Mouse (Mus musculus) adrenal gland, adult 2 months (tissue): ENCODE data around the gene Abcg8. TPM values are rescaled to one million over a fixed set of nuclear protein-coding genes. Genes with fewer than 3 reads are reported as not detected.

Experiments used
- DNase-seq: peaks from one replicate; pipeline ENCODE4 v3.0.0; 2021
- long read RNA-seq: library from polyadenylated mRNA; stranded (forward); transcript quantifications from one replicate; pipeline ENCODE4 v2.0.0, GENCODE M21; 2021
- polyA plus RNA-seq: library from polyadenylated mRNA; depleted of rRNA; stranded (reverse); fragments of >200 nt; gene quantifications from 2 replicates; pipeline ENCODE4 v1.2.3, GENCODE M21; 2012; rRNA removed
- total RNA-seq, 2 experiments: library from RNA; stranded (reverse); gene quantifications; 2 replicates each; pipeline ENCODE4 v1.2.3; 2021

Gene Abcg8
- under 1 TPM in 1 of 2 experiments, not detected in 1; 0.14 TPM for total RNA-seq
- 0.09 TPM in 1 of 2 replicates, not detected in the other for polyA plus RNA-seq
- long read RNA-seq, result 0 reads

DNA sequence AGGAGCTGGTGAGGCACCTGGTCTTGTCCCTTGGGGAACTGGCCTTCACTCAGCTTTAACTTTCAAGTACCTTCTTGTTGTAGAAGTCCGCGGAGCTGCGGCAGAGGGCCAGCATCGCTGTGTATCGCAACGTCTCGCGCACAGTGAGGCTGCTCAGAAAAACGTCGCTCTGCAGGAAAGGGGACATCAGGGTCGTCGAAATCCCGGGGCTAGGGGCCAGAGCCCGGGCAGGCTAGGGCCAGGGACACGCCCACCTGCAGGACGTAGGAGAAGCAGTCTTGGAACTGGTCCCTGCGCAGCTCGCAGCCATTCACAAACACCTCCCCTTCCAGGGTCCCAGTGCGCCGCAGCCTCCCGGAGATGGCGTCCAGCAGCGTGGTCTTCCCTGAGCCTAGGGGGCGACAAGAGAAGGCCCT lies at the start of gene Abcg8:
Gene Abcg8 (plus strand): TSS at position 352 of the 416 bp plus-strand sequence.
- peak; percentile 19 for DNase-seq

DNA sequence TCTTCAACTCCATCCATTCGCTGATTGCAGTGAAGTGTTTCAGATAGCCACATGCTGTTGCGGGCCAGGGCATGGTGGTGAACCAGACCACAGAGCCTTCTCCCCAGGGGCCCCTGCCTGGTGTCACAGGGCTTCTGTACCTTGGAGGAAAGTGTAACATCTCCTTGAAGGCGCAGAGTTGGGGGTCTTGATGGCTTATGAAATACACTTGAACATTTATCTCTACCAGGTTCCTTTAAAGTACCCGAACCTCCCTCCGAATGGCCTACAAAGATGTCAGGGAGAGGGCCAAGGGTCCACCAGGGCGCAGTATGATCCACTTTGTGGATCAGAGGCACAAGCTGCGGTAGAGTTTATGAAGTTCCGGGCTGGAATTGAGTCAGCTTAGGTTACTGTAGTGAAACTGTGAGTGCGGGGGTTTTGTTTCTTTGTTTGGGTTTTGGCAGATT lies 49.2 kb upstream of the Abcg8 start:
- DNase-seq, result no peak

DNA sequence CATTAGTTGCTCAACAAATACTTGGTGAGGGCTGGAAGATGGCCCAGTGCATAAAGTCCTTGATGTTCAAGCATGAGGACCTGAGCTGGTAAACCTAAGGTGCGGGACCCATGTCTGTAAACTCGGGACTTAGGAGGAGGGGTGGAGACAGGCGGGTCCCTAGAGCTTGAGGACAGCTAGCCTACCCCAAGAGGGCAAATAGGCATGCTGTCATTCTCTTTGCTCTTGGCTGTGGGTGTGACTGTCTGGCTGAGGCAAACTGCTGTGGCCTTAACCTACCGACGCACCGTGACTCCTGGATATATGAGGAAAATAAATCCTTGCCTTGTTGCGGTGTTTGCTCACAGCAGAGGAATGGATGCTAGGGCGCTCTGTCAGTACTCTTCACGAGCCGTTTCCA lies 48.4 kb upstream of the Abcg8 start:
- peak; percentile 56 for DNase-seq

DNA sequence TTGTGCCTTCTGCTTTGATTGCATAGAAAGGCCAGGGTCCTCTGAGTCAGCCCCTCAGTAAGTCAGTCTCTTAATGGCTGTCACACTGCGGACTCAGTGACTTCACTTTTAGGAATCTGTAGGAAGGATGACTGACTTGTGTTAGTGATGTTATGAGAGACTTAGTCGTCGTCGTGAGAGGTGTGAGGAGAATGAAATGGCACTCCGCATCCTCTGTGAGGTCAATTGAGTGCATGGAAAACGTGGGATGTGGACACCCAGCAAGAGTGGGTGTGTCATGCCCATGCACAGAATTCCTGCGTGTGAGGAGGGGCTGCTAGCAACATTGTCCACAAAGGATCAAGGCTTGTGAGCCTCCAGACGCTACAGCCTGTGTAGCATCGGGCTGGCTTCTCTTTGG lies 47.5 kb upstream of the Abcg8 start:
- DNase-seq, result peak; percentile 59

DNA sequence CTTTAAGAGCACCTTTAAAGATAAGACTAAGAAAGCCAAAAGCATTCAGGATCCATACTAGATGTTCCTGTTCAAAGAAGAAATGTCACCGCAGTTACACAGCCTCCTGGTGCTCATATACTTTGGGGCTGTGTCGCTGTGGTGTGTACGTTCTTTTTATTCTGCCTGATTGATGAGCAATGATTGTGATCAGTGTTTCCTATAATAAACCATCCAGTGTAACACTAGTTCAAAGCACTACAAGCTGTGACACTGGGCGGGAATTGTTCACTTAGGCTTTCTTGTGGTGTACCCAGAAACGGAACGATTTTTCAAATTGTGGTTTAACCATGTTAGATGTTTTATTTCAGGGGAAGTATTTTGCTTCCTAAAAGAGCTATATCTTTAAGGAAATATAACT lies 44.3 kb upstream of the Abcg8 start:
- DNase-seq, result no peak

DNA sequence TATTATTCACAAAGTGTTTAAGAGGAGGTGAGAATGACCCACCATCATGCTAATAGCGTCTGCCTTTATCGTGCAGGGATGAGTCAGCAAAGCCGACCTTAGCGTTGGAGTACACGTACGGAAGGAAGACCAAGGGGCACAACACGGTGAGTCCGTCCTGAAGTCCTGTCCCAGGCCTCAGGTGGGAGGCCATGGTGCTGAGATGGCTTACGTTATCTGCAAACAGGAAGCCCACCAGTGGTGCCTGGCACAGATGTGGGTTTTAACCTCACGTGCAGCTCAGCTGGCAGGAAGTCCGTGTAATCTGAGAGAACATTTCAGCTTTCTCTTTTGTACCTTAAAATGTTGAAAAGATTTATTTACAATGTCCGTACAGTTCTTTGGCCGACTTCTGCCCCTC lies 42.7 kb upstream of the Abcg8 start:
- DNase-seq, result no peak

DNA sequence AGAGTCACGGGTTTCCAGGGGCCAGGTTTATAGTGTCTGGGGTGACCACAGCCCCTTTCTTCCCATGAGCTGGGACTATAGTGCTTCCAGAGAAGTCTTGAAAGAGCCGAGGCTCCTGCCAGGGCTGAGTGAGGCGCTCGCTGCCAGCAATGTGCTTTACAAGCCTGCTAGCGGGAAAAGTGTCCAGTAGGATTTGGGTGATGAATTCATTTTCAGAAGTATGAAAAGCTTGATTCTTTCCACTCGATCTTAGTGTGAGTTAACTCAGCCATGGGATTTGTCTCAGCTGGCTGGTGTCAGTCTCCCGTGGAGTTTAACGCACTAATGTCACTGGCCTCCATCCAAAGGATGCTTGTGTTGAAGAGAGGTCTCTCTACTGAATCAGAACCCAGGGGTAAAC lies 39.8 kb upstream of the Abcg8 start:
- DNase-seq, result no peak

DNA sequence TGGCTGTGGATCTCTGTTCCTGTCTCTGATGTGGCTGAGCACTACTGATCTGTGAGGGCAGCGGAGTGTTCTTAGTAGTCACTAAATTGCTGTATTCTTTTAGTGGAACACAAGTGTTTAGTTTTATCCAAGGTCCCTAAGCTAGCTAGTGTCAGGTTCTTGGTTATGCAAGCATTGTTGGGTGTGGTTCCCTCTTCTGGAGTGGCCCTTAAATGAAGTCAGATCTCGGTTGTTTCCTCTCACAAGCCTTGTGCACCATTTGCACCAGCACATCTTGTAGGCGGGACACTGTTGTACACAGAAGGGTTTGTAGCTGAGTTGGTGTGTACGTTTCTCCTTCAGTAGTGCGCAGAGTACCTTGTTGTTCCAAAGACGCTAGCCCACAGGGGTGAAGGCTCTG lies 38.1 kb upstream of the Abcg8 start:
- no peak for DNase-seq

DNA sequence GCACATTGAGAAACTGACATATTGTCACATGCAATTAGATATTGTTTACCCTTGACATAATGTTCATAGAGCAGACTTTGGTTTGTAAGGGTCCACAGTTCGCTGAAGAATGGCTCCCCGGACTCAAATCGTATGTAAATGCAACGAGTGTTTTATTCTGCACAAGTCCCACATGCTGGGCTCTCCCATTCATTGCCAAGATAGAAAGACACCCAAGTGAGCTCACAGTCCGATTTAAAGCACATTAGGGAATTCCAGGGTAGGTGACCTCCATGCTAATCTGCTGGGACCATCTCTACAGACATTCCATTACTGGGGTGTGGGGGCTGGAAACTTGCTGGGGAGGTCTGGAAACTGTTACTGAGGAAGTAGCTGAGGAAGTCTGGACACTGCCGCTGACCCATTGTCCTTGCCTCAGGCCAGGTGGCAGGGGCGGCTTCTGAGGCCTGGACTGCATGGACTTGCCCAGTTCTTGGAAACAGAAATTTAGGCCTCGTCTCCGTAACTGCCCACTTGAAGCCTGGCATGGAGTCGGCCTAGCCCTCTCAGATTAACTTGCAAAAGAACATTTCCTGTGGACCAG lies 36.2 kb upstream of the Abcg8 start:
- DNase-seq, result no peak

DNA sequence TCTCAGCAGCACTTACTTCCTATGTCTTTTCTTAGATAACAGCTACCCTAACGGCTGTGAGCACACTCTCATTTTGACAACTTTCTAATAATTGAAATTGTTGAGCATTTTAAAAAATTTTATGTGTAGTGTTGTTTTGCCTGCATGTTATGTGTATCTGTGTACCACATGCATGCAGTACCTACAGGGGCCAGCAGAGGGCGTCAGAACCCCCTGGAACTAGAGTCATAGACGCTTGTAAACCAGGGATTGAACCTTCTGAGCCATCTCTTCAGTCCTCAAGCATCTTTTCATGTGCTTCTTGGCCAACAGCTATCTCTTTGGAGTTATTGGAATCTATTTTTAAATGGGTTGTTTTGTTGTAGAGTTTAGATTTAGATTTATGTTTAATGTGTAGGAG lies 34.2 kb upstream of the Abcg8 start:
- DNase-seq, result peak; percentile 23

DNA sequence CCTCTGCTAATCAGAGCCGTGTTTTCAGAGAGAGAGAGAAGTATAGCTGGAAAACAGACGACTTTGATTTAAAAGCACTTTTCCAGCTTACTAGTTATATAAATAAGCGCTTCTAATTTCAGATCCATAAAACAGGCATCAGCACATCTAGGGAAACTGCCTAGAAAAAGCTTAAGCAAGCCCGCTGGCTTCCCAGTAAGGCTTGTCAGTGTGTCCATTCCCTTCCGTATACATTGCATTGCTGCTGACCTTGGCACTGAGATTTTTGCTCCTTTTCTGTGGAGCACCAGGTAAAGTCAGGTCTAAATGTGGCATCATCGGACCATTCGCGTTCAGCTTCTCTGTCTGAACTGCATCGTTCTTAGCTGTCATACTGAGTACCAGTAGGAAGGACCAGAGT lies 33.8 kb upstream of the Abcg8 start:
- DNase-seq, result no peak

DNA sequence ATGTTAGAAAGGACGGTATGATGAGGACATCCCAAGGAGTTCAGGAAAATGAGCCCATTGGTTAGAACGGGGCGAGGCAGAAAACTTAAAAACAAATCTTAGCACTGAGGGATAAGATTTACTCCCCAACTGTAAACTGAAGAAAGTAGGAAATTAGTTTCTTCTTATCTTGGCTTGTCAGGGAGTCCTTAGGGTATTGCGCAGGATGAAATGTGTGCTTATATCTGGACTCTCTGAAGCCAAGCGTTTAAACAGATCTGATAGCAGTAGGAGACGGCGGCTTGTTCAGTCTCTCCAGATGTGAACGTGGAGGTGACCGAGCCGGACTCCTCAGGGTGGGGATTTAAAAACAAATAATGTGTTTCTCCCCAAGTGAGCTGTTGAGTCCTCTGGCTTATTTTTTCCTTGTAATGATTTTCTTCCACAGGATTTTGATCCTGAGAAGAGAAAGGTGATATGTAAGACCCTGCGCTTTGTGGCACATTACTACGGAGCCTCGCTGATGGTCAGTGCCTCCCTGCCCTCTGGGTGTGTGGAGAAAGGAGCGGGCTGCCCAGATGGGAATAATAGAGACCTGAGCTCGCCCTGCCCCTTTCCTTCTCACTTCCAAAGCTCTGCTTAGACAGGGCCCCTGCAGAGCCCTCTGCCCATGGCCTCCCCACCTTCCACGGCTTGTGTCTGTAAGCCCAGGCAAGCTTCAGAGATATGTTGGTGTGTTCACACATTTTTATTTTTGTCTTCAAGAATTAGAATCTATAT lies 31.6 kb upstream of the Abcg8 start:
- no peak for DNase-seq

DNA sequence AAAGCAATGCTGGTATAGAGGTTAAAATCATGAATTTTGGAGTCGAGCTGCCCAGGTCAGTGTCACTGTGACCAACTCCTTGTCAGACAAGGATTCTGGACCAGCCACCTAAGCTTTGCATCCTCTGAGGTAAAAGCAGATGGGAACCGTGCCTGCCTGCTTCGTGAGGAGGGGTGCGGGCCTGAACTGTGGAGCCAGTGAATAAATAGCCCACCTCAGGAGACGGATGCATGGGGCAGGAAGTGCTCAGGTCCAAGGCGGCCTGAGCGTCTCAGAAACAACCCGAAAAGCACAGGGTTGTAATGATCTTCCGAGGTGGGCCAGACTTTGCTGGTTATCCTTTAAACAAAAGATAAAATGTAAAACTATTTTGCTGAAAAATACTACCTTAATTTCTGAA lies 31.0 kb upstream of the Abcg8 start:
- no peak for DNase-seq

DNA sequence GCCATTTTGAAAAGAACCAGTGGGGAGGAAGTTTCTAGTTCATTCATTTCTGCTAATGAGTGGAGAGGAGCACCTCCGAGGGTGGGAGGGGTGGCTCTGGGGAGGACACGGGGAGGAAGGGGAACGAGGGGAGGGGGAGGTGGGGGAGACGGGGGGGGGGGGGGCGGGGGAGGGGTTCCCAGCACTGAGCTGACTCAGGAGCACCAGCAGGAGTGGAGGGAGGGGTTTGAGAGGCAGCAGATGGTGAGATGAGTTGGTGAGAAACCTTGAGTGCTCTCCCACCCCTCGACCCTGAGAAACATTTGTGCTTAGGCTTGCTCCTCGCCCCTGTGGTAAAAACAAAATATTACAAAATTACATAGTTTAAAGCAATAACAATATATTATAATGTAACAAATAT lies 30.2 kb upstream of the Abcg8 start:
- no peak for DNase-seq

DNA sequence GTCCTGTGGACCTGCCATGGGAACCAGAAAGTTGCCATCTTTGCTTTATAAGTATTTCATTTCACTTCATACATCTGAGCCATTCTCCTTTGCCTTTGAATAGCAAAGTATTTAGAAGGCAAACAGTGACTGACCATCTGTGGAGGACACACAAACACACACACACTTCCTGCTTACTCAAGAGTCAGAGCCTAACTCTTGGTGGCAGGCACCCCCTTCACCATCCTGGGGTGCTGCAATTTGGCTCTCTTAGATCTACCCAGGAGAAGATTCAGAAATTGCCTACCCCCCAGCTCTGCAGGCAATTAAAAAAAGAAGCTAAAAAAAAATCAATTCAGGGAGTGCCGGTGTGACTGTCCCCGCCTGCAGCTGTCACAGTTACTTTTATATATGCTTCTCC lies 29.6 kb upstream of the Abcg8 start:
- DNase-seq, result no peak

DNA sequence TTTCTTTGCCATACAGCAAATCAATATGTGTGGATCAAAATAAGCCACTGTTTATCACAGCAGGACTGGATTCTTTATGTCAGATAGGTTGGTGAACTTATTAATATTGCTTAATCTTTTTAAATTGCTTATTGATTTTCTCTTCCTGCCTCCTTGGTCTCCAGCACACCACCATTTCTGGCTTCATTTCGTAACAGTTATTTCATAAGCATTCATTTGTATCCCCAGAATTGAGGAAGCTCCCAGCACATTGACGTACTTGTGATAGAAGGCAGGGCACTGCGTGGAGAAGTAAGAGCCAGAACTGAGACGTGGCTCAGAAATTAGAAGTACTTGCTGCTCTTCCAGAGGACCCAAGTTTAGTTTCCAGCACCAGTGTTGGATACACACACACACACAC lies 28.5 kb upstream of the Abcg8 start:
- DNase-seq, result no peak

DNA sequence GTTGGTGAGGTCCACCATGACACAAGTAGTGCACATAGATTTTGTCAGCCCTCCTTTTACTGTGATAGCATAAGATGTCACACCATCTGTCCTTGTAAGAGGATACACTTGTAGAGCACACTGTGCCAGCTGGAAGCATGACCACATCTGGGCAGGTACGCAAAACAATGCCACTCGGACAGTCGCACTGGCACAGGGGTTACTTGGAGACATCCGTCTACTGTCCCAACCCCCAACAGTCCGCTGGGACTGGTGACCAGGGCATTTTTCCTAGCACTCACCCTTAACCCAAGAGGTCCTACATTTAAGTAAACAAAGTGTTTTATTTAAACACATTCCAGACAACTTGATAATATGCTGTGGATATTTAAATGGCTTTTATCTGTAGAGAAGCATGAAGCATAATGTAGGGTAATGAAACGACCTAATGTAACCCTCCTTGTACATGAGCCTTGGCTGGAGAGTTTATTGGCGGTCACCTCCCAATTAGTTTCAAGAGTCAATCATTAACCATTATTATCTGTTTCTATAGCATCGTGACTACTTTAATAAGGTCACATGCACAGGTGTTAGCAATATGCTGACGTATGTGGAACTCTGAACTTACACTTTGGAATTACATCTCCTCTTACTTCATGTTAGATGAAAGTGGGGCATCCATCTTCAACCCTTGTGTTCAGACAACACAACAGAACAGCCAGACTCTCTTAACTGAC lies 25.6 kb upstream of the Abcg8 start:
- DNase-seq, result no peak

DNA sequence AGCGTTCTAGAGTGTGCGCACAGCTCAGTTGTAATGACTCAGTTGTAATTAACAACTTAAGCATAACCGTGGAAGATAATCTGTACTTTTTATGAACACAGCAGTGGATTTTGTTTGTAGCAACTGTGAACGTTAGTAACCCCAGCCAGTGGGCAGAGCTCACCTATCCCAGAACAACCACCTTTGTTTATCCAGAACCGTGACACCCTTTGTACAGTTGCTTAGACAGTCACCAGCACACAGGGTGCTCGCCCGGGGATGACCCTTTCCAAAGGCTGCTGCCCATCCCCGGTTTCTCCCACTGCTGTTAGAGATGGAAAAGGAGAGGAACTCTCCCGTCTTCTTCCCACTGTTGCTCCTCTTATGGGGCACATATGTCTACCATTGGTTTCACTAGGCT lies 22.6 kb upstream of the Abcg8 start:
- no peak for DNase-seq

DNA sequence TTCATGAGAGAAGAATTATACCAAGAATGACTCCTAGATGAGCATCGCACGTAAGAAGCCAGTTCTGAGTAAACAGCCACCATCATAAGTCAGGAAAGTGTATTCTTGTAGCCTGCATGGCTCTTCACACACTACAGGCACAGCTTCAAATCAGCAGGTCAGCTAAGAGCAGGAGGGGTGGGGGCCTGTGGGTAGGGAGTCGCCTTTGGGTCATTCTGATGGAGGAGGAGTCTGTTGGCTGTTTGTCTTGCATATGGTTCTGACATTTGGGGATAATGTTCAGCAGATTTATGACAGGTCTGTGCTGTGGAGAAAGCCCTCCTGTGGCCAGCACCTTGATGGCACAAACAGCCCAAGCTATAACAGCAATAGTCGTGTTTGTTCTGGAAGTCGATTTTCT lies 19.9 kb upstream of the Abcg8 start:
- no peak for DNase-seq

DNA sequence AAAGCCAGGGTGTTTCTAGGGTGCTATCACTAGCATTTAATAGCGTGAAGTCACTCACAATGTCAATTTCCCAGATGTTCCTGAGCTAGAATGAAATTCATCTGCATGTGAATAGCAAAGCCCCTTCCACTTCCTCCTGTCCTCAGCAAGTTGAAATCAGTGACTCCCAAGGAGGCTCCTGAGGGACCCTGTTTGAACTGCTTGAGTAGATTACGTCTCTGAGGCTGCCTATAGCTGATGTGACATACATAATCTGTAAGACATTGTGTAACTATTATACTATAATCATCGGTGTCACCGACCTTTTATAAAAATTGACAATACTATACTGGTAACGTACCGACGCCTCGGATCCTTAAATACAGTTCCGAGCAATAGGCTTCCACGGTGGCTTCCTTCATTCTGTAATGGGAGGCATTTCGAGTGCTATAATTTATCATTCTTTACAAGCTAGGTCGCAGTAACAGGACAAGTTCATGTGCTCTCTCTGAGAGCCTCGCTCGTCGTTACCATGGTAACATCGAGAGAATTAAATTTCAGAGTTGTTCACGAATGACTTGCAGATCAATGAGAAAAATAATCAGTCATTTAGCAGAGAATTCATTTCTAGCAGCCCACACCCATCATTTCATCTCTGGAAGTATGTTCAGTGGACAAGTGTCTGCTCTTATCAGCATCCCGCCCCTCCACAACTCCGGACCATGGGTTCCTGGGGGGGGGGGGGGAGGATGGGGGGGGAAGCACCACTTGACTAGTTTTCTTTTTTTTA lies 19.3 kb upstream of the Abcg8 start:
- no peak for DNase-seq

DNA sequence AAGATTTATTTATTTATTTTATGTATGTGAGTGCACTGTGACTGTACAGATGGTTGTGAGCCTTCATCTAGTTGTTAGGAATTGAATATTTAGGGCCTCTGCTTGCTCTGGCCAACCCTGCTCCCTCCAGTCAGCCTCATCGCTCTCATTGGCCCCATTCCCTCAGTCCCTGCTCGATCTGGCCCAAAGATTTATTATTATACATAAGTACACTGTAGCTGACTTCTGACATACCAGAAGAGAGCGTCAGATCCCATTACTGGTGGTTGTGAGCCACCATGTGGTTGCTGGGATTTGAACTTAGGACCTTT lies 18.7 kb upstream of the Abcg8 start:
- DNase-seq, result no peak

DNA sequence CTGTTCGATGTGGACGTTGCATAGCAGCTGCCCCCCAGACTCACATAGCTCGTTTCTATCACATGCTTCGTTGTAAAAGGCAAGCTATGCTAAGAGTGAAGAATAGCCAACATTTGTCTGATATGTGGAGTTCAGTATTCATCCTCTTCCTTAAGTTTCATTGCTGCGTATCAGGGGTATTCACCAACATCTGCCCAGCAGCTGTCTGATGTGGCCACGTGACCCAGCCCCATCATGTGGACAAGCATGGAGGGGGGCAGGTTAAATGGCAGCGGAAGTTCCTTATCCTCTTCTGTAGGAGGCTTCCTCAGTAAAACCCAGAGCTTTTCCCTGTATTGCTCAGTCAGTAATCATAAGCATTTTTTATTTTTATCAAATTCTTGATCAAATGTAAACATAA lies 18.3 kb upstream of the Abcg8 start:
- no peak for DNase-seq

DNA sequence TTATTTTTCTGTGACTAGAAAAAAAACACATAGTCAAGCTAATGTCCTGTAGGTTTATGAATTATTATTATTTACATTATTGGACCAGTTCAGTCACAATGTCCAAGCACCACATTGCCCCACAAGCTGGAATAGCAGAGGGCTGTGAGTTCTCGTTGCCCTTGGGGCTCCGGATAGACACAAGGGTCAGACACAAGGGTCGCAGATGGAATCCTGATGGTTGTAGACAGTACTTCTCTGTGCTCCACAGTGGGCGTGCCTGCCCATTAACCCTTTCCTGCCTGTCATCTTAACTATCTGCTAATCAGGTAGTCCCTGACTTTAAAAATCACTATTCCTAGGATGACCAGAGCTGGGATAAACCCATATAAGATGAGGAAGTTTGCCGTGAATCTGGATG lies 17.9 kb upstream of the Abcg8 start:
- DNase-seq, result no peak
